Mouse (Mus musculus): ENCODE results near the gene Mvb12b. TPM values are rescaled to one million over a fixed set of nuclear protein-coding genes. Genes with fewer than 3 reads are reported as not detected.

The Mvb12b gene
- 21.3 and 21.6 TPM in 2 replicates for polyA plus RNA-seq (2016; fragmentation: Nextera tagmentation; extraction: Ambion mirVana)

DNA sequence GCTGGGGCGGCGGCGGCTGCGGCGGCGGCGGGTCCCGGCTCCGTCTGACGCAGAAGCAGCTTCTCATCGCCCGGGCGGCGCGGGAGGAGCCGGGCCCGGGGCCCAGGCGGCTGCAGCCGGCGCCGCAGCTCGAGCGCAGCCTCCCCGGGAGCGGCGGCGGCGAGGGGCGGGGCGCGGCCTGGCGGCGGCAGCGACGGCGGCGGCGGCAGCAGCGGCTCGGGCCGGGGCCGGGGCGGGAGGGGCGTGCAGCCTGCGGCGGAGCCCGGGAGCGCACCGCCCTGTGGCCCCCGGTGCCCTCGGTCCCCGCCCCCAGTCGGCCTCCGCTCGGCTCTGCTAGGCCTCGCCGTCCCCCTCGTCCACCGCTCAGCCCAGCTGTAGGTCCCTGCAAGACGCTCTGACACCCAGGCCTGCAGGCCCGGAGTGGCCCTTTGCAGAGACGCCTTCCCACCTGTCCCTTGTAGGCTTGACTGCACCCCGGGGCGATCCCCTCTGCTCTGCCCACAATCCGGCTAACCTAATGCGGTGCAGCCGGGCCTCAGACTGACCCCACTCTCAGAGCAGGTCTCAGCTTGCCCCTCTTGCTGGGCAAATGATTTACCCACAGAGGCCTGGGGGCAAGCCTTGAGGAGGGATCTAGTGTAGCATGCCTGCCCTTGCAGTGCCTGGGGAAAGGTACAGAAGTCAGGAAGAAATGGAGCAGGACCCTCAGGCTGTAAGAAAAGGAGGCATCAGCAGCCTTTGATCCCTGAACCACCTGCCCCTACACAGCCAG, at the start of gene Mvb12b:
Gene Mvb12b, minus strand, starts transcription at position 619 of the 772 bp plus-strand sequence.
- no peaks in the 10 kb centered on the region for H3K36me3 ChIP-seq
- H3K4me3 ChIP-seq: peak within 1 kb of the TSS; percentile 74
- H3K9ac ChIP-seq: peak within 1 kb of the TSS; percentile 90
- no peaks in the 10 kb centered on the region for H3K27me3 ChIP-seq (replicated peaks)
- H3K27ac ChIP-seq: peak within 1 kb of the TSS; percentile 91
- WGBS (ENCODE audit: insufficient replicate concordance): 1% methylated on average over 33 of the region's 67 CpGs
- H3K9me3 ChIP-seq (replicated peaks): no peaks in the 10 kb centered on the region
- peaks cover 35% of the 10 kb centered on the region for H3K4me1 ChIP-seq
- peak; percentile 78 for ATAC-seq
- H3K4me2 ChIP-seq: peak within 1 kb of the TSS; percentile 90

GRCm38 (mm10) chr2:33935756-33936155, 48.0 kb upstream of the Mvb12b start:
- H3K27me3 ChIP-seq (replicated peaks): no peaks in the 10 kb centered on the region
- peaks cover 6% of the 10 kb centered on the region; the same call in 1 of the 2 replicates for H3K9me3 ChIP-seq (replicated peaks)
- ATAC-seq: no peak
- H3K4me1 ChIP-seq: no peaks in the 10 kb centered on the region
- WGBS (ENCODE audit: insufficient replicate concordance): 59% methylated on average over 9 of the region's 9 CpGs
- H3K4me2 ChIP-seq: no peak overlapping the region
- H3K4me3 ChIP-seq: no peak overlapping the region
- H3K36me3 ChIP-seq: no peaks in the 10 kb centered on the region
- no peak overlapping the region for H3K27ac ChIP-seq
- H3K9ac ChIP-seq: no peak overlapping the region

- Histone ChIP-seq H3K27me3 (replicated peaks) (no peaks in the 10 kb centered on the region), H3K27ac (no peak overlapping the region), H3K4me2 (no peak overlapping the region), H3K4me1 (no peaks in the 10 kb centered on the region), H3K4me3 (no peak overlapping the region), H3K9ac (no peak overlapping the region), H3K36me3 (no peaks in the 10 kb centered on the region), H3K9me3 (replicated peaks) (peaks cover 6% of the 10 kb centered on the region; the same call in 1 of the 2 replicates)
- 44% methylated on average over 10 of the region's 10 CpGs for WGBS (ENCODE audit: insufficient replicate concordance)
- ATAC-seq: peak; percentile 47
These were observed 46.1 kb upstream of the Mvb12b start for GRCm38 (mm10) chr2:33933606-33934510.

- Histone ChIP-seq H3K4me3 (no peak overlapping the region), H3K36me3 (no peaks in the 10 kb centered on the region), H3K4me2 (no peak overlapping the region), H3K4me1 (no peaks in the 10 kb centered on the region), H3K9me3 (replicated peaks) (peaks cover 6% of the 10 kb centered on the region; the same call in 1 of the 2 replicates), H3K9ac (no peak overlapping the region), H3K27ac (no peak overlapping the region), H3K27me3 (replicated peaks) (peaks cover 6% of the 10 kb centered on the region; the same call in 1 of the 2 replicates)
- ATAC-seq: no peak
- WGBS (ENCODE audit: insufficient replicate concordance): 55% methylated on average over 5 of the region's 5 CpGs
These were observed 43.4 kb upstream of the Mvb12b start for GRCm38 (mm10) chr2:33931161-33931560.

DNA sequence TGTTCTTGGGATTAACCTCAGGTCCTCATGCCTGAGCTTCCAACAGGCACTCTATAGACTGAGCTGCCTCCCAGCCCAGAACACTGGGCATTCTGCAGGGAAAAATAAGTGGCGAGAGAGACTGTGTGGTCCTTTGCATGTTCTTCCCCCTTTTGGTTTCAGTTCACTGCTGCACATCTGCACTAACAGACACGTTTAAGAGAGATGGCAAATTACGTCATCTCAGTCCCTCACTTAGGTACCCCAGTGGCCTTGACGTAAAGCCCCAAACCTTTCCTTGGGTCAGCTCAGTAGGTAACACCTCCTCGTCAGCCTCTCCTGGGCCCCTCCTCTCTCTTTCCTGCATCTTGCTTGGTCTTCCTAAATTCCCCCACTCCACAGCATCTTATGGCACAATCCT, 37.5 kb upstream of the Mvb12b start:
- Histone ChIP-seq H3K4me3 (no peak overlapping the region), H3K9me3 (replicated peaks) (no peaks in the 10 kb centered on the region), H3K9ac (no peak overlapping the region), H3K4me2 (no peak overlapping the region), H3K4me1 (no peaks in the 10 kb centered on the region), H3K36me3 (no peaks in the 10 kb centered on the region), H3K27ac (no peak overlapping the region), H3K27me3 (replicated peaks) (peaks cover 52% of the 10 kb centered on the region)
- ATAC-seq: no peak
- 47% methylated on average over 5 of the region's 5 CpGs for WGBS (ENCODE audit: insufficient replicate concordance)

DNA sequence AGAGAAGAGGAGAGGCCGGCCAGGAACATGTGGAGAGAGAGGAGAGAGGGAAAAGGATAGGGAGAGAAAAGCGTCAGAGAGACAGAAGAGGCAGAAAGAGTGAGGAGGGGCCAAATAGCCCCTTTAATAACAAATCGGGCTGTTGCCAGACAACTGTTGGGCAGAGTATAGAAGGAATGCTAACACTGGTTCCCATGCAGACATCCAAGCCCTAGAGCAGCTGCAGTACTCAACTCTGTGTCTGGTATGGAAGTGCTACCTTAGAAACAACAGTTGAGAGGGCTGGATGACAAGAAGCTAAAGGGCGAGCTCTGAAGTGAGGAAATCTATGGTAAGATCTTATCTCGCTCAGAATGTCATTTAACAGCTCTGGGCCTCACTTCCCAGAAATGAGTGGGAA, 35.7 kb upstream of the Mvb12b start:
- Histone ChIP-seq H3K4me3 (no peak overlapping the region), H3K9ac (no peak overlapping the region), H3K27ac (no peak overlapping the region), H3K36me3 (no peaks in the 10 kb centered on the region), H3K4me1 (0 out of 2 replicates have a peak, but pooled peaks cover 3% of the 10 kb centered on the region), H3K4me2 (no peak overlapping the region), H3K9me3 (replicated peaks) (no peaks in the 10 kb centered on the region), H3K27me3 (replicated peaks) (peaks cover 58% of the 10 kb centered on the region)
- 40% methylated on average over 5 of the region's 5 CpGs for WGBS (ENCODE audit: insufficient replicate concordance)
- ATAC-seq: no peak

DNA sequence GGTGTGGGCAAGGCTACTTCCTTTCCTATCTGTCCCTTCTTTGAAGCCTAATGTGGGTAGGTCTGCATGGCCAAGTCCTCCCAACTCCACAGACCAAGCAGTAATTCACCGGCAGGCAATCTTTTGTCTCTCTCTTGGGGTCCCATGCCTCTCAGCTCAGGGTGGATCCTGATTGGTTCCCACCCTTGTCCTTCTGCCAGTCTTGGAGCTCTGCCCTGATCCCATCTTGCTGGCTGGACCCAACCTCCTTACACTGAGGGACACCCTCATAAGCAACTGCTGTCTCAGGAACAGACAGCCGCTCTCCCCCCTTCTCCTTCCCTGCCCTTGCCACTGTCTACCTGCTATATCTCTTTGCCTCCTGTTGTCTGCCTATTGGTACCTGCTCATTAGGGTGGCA, 34.7 kb upstream of the Mvb12b start:
- Histone ChIP-seq H3K4me2 (no peak overlapping the region), H3K4me3 (no peak overlapping the region), H3K9ac (no peak overlapping the region), H3K9me3 (replicated peaks) (no peaks in the 10 kb centered on the region), H3K27ac (no peak overlapping the region), H3K4me1 (0 out of 2 replicates have a peak, but pooled peaks cover 3% of the 10 kb centered on the region), H3K27me3 (replicated peaks) (peaks cover 58% of the 10 kb centered on the region), H3K36me3 (no peaks in the 10 kb centered on the region)
- 75% methylated on average over 2 of the region's 2 CpGs for WGBS (ENCODE audit: insufficient replicate concordance)
- ATAC-seq: no peak

DNA sequence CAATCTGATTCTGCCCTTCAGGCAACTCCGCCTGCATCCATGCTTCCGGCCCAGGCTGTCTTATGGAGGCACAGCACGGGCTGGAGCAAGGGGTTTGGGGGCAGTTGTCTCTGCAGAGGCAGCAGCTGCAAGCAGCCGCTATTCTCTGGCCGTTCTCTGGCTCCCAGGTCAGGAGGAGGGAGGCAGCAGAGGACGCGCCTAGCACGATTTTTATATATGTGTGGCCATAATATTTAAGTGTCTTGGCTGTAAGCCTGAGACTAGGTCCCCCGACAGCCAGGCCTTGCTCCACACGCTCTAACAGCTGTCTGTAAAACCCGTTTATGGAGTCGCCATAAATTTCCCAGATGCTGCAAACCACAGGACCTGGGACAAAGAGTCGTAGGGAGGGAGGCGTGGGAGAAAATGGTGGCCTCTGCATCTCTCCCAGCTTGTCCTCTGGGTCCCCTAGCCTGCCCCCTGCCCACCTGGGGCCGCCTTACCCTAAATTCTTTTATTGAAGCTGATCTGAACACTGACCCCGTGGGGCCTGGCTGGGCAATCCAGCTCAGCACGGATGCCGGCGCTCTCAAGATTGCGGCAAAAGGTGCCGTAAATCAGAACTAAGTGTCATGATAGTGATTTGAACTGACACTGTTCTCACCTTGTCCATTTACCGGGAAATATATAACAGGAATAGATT, 32.3 kb upstream of the Mvb12b start:
- no peak for ATAC-seq
- Histone ChIP-seq H3K27ac (no peak overlapping the region), H3K4me2 (no peak overlapping the region), H3K36me3 (no peaks in the 10 kb centered on the region), H3K4me1 (0 out of 2 replicates have a peak, but pooled peaks cover 3% of the 10 kb centered on the region), H3K9me3 (replicated peaks) (no peaks in the 10 kb centered on the region), H3K4me3 (no peak overlapping the region), H3K9ac (no peak overlapping the region), H3K27me3 (replicated peaks) (peaks cover 47% of the 10 kb centered on the region)
- WGBS (ENCODE audit: insufficient replicate concordance): 41% methylated on average over 22 of the region's 22 CpGs

DNA sequence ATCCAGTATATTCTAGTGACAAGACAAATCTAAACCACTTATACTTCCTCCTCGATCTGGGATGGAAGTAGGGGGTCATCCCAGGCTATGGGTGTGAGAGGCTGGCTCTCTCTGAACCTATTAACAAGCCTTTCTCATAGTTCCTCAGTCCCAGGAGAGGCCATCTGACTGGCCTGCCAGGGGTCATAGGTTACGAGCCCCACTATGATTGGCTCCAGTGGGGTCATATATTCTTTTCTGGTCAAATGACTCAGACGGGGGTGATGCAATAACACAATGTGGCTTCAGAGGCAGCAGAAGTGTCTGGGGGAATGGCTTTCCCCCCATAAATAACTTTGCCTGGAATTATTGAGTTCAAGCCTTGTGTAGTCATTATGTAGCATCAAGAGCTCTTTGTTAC, 31.1 kb upstream of the Mvb12b start:
- H3K4me1 ChIP-seq: peaks cover 3% of the 10 kb centered on the region; the same call in 1 of the 2 replicates
- no peak overlapping the region for H3K27ac ChIP-seq
- H3K9me3 ChIP-seq (replicated peaks): no peaks in the 10 kb centered on the region
- no peaks in the 10 kb centered on the region for H3K36me3 ChIP-seq
- WGBS (ENCODE audit: insufficient replicate concordance): 53% methylated on average over 3 of the region's 3 CpGs
- no peak overlapping the region for H3K9ac ChIP-seq
- H3K4me3 ChIP-seq: no peak overlapping the region
- H3K4me2 ChIP-seq: no peak overlapping the region
- no peak for ATAC-seq
- H3K27me3 ChIP-seq (replicated peaks): peaks cover 40% of the 10 kb centered on the region

DNA sequence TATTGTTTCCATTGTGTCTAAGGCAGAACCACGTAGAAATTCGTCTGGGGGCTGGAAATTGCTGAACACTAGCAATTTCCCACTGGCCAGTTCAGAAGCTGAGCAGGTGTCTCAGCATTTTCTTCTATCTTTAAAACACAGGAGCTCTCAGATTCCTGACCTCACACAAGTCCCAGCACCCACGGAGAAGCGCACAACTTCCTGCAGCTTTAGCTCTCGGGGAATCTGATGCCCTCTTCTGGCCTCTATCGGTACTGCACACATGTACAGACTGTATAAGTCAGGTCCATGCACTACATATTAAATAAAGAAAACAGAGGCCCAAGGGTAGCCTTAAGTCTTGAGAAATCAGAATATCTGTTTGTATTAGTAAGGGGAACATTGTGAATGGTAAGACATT, 30.6 kb upstream of the Mvb12b start:
- H3K4me2 ChIP-seq: no peak overlapping the region
- 55% methylated on average over 6 of the region's 6 CpGs for WGBS (ENCODE audit: insufficient replicate concordance)
- peaks cover 36% of the 10 kb centered on the region for H3K27me3 ChIP-seq (replicated peaks)
- H3K36me3 ChIP-seq: no peaks in the 10 kb centered on the region
- H3K4me1 ChIP-seq: peaks cover 3% of the 10 kb centered on the region; the same call in 1 of the 2 replicates
- no peak overlapping the region for H3K4me3 ChIP-seq
- H3K9ac ChIP-seq: no peak overlapping the region
- H3K9me3 ChIP-seq (replicated peaks): no peaks in the 10 kb centered on the region
- no peak overlapping the region for H3K27ac ChIP-seq
- ATAC-seq: no peak

GRCm38 (mm10) chr2:33916603-33917002, 28.9 kb upstream of the Mvb12b start:
- Histone ChIP-seq H3K4me3 (no peak overlapping the region), H3K9me3 (replicated peaks) (no peaks in the 10 kb centered on the region), H3K27ac (no peak overlapping the region), H3K36me3 (no peaks in the 10 kb centered on the region), H3K4me2 (no peak overlapping the region), H3K4me1 (peaks cover 3% of the 10 kb centered on the region; the same call in 1 of the 2 replicates), H3K27me3 (replicated peaks) (peaks cover 20% of the 10 kb centered on the region), H3K9ac (no peak overlapping the region)
- 81% methylated on average over 11 of the region's 11 CpGs for WGBS (ENCODE audit: insufficient replicate concordance)
- no peak for ATAC-seq
